Mouse (Mus musculus) CD4-positive helper T cell, adult 2 months (primary cell): ENCODE results near the gene Cacnb2.

Experiments used
- DNase-seq: peaks from one replicate; pipeline ENCODE4 v3.0.0-alpha.2; 2012; ENCODE audit warnings: low read depth, missing footprints, low spot score

The Cacnb2 gene

DNA sequence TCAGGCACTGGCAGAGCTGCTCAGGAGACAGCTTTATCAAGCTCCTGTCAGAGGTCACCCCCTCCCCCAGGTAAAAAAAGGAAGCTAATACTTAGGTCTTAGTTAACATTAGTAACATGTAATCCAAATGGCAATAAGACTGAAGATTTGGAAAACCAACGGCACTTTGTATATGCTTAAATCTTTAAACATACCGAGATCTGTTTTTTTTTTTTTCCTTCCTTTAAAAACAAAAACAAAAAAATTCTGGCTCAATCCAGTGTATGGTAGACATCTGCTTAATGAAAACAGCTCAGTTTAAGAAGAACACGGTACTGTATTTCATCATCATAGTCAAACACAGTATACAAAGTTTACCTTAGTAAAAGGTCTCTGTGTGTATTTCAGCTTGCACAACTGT is at the start of gene Cacnb2:
Gene Cacnb2 (plus strand): TSS at position 301 of the 400 bp plus-strand sequence.
- no peak for DNase-seq

DNA sequence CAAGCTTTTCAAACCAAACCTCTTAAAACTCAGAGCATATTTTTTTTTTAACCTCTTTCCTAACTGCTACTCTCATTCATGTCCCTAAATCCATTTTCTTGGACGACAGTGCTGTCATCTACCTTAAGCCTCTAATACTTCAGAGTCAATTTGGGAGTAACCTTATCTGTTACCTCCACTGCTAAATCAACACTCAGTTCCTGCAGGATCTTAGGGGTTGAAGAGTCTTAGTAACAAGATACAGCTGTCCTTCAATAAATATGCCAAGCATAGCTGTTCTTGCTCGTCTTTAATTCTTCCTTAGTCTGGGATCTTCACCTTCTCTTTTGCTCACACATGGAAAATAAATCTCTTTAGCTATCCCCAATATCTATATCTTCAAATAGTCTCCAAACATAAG is 34.9 kb upstream of the Cacnb2 start:
- DNase-seq: no peak

DNA sequence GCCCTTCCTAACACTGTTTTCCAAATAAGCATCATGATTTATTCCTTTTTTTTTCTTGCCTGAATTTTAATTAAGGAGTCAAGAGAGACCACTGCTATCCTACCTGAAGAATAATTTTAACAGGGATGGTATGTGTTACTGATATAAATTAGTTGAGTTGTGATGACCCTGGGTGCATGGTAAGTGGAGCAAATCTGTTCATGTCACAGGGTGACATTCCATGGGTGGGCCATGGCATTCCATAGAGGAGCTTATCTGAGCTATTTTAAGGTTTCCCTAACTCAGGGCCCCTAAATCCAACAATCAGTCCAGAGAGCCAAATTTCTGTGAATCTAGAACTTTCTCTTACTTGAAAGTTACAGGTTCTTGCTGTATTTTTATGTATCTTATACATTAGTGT is 31.6 kb upstream of the Cacnb2 start:
- DNase-seq: no peak

DNA sequence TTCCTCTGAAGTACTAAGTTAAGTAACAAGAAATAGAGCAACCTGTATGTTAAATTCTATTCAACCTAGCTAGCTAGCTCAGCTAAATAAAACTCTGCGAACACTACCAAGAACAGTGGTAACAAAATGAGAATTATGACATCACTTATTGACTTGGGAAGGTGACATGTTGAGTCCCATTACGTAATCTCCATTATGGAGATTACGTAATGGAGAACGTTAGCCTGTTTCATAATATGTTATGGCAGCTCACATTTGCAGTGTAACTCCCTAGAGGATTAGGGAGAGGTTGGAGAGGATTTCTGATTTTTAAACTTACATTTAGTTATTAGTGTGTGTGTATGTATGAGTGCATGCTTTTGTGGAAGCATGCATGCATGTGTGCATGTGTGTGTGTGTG is 13.3 kb upstream of the Cacnb2 start:
- no peak for DNase-seq

DNA sequence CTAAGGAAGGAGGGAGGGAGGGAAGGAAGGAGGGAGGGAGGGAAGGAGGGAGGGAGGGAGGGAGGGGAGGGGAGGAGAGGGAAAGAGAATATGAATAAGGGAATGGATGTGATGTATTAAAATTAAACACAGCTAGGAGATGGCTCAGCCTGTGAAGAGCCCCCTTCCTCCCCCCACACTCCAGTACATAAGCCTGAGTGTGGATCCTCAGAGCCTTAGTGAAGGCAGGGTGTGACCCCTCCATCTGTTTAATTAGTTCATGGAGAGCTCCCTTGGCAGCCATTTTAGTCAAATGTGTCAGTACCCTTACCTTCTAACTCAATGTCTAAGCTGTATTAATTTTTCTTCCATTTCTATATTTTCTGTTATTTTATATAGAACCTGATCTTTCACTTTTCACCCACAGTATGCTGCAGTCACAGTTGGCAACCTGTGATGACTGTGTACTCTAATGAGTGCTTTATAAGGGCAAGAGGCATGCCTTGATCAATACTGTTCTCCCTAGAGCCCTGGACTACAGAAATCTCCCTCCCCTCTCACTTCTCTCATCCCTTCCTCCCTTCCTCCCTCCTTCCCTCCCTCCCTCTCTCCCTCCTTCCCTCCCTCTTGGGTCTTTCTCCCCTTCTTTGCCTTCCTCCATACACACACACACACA is 4.9 kb upstream of the Cacnb2 start:
- DNase-seq: no peak

DNA sequence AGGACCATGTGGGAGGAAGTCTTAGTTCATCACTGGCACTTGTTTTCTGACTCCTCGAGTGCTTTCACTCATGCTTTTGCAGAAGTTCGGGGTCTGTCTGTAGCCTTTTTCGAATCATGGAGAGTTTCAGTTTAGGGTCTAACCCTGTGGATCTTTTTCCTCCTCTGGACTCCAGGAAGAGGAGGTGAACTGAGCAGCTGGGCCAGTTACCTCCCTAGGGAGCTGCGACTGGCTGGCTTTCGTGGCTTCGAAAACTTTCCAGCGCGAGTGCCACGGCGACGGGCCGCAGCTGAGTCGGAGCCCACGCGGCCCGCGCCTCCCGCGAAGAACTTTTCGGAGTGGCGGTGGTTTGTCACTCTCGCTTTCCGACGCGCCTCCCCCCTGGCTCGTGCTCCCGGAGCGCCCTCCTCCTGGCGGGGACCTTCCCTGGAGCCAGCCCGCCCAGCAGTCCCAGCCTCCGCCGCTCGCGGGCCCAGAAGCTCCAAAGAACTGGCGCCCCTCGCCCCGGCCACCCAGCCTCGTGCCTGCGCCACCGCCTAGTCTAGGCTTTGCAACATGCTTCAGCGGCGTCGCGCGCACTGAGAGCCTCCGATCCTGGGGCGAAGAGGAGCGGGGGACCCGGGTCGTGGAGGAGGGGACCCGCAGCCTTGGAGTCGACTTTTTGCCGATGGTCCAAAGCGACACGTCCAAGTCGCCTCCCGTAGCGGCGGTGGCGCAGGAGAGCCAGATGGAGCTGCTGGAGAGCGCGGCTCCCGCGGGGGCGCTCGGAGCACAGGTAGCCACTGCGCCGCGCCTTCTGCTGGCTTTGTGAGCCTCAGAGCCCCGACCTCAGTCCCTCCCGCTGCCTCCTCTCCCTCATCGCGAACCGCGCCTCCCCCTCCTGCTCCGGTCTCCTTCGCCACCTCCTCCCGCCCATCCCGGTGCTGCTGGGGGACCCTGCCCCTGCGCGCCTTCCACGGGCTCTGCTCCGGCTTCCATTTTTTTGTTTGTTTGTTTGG is 1.2 kb downstream of the Cacnb2 start:
- DNase-seq: no peak

DNA sequence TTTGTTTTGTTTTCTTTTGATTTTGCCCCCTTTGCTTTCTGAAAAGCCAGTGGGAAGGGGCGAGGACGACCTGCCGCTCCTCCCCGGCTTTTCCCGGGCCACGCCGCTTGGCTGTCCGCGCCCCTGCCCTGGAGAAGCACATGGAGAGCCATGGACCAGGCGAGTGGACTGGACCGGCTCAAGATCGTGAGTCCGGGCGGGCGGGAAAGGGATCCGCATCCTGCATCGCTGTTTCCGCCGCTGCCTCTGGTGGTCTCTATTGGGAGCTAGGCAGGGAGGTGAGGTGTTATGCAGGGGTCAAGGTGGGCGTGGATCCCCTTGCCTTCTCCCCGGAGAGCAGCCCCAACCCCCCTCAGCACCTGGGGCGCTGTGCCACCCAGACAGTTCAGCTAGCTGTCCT is 1.9 kb downstream of the Cacnb2 start:
- DNase-seq: no peak

DNA sequence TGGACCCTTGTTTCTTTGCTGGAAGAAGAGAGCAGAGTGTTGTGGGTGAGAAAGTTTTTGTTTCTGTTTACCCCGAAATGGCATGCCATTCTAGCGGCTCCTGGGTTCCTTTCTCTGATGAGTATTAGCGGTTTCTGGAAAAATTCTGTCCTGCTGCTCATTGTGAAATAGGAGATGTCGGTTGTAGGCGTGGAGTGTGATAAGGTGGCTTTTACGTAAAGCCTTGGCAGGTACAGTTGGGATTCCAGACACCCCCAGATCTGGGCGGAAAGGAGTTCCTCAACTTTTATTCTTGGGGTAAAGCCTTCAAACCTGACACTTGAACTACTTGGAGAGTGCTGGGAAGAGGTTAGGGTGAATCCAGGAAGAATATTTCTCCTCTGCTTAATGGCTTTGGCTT is 2.3 kb downstream of the Cacnb2 start:
- DNase-seq: no peak

DNA sequence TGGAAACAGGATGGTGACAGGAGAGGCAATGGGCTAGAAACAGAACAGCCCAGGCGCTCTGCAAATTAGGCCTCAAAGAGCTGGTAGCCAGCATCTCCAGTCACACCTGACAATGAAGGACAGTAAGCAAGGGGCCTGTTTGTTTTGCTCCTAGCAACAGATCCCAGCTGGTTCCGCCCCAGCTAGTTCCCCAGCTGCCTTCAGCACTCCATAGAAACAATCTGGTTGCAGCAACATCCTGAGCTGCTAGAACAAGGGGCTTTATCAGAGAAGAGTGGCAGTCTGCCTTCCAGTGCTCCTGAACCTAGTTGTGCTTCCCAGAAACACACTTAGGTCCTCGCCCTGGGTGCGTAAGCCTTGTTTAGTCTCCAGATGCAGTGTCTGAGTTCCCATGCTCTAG is 5.7 kb downstream of the Cacnb2 start:
- DNase-seq: no peak

DNA sequence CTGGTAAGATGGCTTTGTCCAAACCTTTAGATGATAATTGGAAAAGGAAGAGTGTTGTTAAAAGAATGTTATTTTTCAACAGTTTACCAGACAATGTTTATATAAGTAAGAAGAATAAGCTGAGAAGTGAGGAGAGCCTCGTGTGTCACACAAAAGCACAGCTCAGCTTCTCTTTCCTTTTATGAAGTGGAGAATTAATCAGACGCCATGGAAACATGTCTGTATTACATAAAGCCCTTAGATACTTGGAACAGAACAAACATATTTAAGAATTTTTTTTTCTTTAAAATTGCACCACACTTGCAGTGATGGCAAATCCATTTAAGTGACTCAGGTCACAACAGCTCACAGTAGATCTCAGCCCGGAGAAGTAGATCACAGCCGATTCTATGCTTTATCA is 9.8 kb downstream of the Cacnb2 start:
- DNase-seq: no peak

DNA sequence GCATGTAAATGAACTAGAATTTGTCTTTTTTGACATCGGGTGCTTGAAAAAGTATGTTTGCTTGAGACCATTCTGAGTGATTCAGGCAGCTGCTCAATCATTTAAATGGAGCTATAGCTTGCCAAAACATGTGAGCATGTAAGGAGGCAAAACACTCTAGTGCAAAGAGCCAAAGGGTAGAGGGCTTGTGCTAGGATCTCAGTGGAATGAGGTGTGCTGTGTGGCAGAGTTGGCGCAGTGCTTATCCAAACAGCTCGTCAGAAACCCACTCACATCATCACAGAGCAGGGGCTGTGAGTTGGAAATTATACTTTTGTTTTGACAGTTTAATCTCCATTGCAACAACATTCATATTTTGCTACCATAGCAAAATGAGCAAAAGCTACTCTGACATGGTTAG is 13.5 kb downstream of the Cacnb2 start:
- DNase-seq: no peak

DNA sequence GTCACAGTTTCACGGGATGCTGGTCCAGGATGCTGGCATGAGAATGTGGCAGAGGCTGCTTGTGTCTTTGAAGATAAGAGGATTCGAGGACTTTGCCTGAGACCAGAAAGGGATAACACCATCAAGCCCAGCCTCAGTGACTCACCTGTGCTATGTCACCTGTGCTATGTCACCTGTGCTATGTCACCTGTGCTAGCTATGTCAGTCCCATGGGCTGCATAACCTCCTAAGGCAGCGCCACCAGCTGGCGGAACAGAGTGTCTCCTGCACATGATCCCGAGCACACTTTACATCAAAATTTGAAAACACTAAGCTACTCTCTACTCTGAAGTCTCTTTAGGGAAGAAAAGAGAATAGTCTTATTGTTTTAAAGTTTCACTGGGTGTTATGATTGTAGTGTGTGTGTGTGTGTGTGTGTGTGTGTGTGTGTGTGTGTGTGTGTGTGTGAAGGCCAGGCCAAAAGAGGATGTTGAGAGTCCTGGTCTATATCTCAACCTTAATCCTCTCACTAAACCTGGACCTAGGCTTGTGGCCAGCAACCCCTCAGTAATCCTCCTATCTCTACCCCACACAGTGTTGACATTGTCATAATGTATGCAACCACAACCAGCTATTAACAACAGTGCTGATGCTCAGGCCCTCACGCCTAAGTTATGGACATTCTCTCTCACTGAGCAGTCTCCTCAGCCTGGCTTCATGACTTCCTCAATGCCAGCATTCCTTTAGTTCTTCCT is 17.4 kb downstream of the Cacnb2 start:
- no peak for DNase-seq

DNA sequence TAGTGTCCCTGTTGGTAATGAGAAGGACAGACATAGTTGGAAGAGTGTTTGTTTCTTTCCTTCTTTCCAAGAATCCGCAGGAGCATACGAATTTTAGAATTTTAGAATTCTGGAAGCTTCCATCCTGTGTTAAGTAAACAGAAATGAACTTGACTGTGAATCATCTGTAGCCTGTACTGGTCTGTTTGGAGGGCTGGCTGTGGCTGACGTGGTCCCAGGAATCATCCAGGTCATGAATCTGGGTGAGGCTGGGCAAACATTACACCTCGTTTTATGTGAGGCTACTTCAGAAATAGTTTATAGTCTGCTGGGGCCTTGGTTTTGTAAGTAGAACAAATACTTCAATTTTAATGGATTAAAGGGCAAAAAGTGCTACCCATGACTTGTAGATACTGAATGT is 18.0 kb downstream of the Cacnb2 start:
- no peak for DNase-seq

DNA sequence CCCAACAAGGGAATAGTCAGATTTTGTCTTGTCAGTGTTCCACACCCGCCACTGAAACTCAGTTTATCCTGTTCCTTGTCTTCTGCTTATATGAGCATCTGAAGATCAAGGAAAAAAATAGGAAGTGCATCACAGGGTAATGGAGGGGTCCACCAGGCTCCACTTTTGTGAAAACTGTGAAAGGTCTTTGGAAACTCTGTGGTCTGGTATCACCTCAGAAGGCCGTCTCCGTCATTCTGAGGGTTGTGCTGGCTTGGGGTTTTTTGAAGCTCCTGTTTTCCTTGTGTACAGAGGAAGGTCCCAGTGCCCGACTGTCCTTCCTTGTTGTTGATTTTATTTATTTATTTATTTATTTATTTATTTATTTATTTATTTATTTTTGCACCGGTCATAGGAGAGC is 20.9 kb downstream of the Cacnb2 start:
- DNase-seq: no peak

DNA sequence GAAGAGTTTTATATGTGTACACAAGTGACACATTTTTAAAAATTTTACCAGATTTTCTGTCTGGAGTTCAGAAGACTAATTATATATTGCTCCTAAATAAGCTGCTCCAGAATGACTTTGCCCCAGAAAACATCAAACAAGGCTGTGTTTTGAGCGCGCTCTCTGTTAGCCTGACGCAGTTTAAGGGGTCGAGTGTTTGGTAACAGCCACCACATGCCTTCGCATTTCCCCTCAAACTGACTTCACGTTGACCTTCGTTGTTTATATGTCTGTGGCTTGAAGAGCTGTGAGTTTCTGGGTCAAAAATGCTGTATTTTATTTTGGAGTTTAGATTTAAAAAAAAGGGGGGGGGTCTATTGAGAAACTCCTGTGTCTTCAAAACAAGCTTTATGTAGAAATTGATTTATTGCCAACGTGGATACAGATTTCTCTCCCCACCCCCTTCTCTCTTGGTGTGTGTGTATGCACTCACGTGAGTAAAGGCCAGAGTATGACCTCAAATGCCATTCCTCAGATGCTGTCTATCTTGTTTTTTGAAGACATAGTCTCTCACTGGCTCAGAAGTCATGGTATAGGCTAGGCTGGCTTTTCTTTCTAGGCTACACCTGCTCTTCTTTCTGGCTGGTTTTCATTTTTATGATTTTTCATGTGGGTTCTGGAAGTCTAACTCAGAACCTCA is 27.1 kb downstream of the Cacnb2 start:
- DNase-seq: no peak

DNA sequence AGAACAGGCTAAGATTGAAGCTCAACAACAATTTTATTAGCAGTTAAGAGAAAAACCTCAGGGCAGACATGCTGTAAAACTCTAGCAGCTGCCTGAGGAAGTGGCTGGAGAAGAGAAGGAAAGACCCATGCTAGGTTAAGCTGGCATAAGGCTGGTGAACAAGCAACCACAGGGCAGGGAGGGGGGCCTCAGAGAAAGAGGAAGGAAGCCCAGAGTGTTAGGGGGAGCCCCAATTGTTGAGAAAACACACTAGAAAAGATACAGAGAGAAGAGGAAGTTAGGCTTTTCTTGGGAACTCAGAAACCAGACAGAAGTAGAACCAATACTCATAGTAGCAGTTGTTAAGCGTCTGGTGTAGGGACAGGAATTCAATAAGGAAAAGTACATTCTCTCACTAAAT is 28.7 kb downstream of the Cacnb2 start:
- DNase-seq: no peak

DNA sequence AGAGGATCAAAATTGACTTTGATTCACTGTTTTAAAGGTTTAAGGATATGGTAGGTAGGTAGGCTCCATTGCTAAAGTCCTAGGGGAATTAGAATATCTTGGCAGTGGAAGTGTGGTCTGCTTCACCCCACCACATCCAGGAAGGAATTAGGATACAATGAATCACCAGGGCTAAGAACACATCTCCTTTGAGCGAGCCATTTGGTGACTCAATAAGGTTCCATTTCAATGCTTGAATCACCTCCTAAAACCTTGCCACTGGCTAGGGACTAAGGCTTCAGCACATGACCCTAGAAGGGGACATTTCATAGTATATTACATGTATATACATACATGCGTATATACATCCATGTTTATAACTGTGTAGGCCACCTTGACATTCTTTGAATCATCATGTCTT is 30.3 kb downstream of the Cacnb2 start:
- DNase-seq: no peak

DNA sequence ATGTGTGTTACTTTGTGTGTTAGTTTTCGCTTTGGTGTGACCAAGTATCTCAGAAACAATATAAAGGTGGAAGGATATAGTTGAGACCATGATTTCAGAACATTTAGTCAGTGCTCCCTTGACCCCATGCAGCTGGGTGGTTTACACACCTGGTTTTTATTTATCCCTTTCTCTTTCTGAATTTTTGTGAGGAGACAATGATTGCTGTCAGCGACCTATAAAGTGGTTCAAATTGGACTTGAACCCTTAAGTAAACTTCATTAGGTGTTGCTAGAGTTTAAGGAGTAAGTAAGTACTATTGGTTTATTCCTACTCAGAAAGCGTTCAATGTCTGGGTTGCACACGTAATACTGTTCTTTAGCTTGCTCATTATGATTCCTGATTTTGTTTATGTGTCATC is 36.4 kb downstream of the Cacnb2 start:
- no peak for DNase-seq

DNA sequence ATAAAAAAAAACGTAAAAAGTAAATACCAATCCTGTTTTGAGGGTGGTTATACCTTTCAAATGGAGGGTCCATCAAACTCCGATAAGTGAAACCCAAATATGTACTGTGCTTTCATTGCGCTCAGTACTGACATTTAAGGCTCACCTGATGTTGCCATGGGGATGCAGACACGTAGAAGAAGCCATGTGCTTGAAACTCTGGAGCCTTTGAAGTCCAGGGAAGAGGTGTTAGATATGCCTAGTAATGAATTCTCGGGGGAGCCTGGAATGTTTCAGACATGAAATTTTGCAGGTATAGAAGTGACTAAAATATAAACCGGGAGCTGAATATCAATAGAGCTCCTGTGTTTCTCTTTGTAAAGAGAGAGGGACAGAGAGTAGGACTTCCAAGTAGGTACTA is 37.0 kb downstream of the Cacnb2 start:
- DNase-seq: no peak

DNA sequence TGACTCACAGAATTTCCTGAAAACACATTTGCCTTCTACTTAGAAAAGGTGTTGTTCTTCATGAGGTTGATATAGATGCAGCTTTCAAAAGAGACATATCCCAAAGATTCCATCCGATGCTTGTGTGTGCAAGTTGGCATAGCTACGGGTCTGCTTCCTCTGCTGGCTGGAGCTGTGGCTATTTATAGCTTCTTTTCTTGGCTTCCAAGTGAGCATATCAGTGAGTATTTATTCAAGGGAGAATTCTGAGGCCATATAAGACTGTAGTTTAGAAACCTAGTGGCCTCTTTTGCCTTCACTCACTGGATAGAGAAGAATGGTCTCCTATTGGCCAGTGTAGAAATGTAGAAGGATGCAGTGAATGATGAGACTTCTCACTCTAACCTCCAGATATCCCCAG is 38.2 kb downstream of the Cacnb2 start:
- DNase-seq: no peak

DNA sequence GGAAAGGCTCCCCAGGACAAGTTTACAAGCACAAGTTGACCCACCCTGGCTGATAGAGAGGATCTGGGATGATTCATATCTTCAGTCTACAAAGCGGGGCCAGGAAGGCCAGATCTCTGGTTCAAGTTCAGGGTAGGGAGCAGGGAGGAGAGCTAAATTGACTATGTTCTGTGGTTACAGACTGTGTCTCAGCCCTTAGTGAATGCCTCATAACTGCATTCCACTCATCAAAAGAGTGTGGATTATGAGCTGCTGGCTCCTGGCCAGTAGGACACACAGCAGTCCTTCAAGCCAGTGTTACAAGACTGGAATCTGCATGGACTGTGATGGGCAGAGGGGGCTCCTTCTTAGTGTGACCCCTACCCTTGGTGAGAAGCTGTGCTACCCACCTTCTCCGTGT is 48.4 kb downstream of the Cacnb2 start:
- no peak for DNase-seq

DNA sequence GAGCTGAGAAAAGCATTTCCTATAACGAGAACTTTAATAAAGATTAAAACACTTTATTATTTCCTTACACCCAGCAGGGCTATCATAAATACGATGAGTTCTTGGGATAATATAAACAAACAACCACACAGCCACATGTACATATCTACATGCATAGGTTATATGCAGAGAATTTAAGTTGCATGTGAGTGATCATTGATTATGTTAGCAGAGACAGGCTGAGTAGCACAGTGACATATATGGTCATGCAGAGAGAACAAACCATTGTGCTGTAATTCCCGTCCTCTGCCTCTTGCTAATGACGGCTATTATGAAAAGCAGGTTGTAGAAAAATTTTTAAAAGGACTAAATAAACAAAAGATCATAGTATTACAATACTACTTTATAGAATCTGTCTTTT is 53.8 kb downstream of the Cacnb2 start:
- no peak for DNase-seq
